Comparison of ENCODE assay signal across 19 mouse cellular contexts in the genomic region with DNA sequence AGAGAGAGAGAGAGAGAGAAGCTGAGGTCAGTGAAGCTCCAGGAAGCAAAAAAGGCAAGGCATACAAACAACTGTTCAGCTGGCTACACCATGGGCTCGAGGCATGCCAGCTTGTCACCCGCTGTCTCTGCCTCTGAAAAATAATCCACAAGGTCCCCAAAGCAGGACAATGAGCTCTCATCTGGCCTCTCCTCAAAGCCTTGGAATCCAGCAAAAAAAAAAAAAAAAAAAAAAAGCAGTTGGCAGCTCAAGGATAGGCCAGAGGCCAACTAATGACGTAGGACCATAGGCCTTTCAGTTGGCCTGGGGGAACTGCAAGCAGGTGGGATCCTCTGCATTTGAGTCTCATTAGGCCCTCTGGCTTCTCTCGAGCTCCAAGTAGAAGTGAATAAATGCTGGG. TPM values are rescaled to one million over a fixed set of nuclear protein-coding genes. Genes with fewer than 3 reads are reported as not detected.
DNase-seq lines count a peak whose midpoint lies in the region; ATAC-seq and TF ChIP-seq lines count a peak whose summit lies in the region.
"Had no signal": no experiment of that assay in that cellular context is flagged by ENCODE, and none has a peak within 500 bp of the region (broad histone marks: within the 10 kb centered on the region; RNA-seq: fewer than 3 reads in every experiment).

No protein-coding gene starts in this region.

- H3K4me3 ChIP-seq in hindbrain, embryonic 15.5 days: no peak overlapping the region
- H3K4me3 ChIP-seq in hindbrain, embryonic 10.5 days: no peak overlapping the region
- no peak overlapping the region for H3K4me3 ChIP-seq in lung, adult 2 months (replicated peaks; ENCODE audit: extremely low read depth, low read depth, low read length)
- H3K4me3 ChIP-seq: heart, embryonic 15.5 days; kidney, embryonic 15.5 days; liver, embryonic 13.5 days; stomach, embryonic 15.5 days had no signal

- H3K9ac ChIP-seq in hindbrain, embryonic 15.5 days: no peak overlapping the region
- H3K9ac ChIP-seq: heart, embryonic 15.5 days; kidney, embryonic 15.5 days; liver, embryonic 13.5 days; stomach, embryonic 15.5 days had no signal

- peak; percentile 29 to 53 for DNase-seq in cerebellum, postnatal 14 days
- no peak for DNase-seq in cerebellum, adult 11 months
- no peak for DNase-seq in hindbrain, embryonic 10.5 days (ENCODE audit: low spot score)
- peak; percentile 34 for DNase-seq in lung, postnatal 10 days
- no peak for DNase-seq in lung, adult 2 months
- no peak for DNase-seq in layer of hippocampus, postnatal 36 days
- DNase-seq: cerebellum, adult 9-10 months; liver, embryonic 13.5 days; right cerebral cortex, postnatal 14 days; thymus, adult 2 months had no signal

- no peak for TF ChIP-seq CTCF in lung, adult 2 months (IDR thresholded peaks at IDR 0.05; ENCODE audit: insufficient read depth, low read length)

- no peaks in the 10 kb centered on the region for H3K36me3 ChIP-seq in hindbrain, embryonic 15.5 days
- no peaks in the 10 kb centered on the region for H3K36me3 ChIP-seq in hindbrain, embryonic 10.5 days
- H3K36me3 ChIP-seq: heart, embryonic 15.5 days; kidney, embryonic 15.5 days; liver, embryonic 13.5 days; stomach, embryonic 15.5 days had no signal

- no peaks in the 10 kb centered on the region for H3K9me3 ChIP-seq in hindbrain, embryonic 15.5 days
- H3K9me3 ChIP-seq in hindbrain, embryonic 10.5 days: no peaks in the 10 kb centered on the region
- H3K9me3 ChIP-seq: heart, embryonic 15.5 days; kidney, embryonic 15.5 days; liver, embryonic 13.5 days; stomach, embryonic 15.5 days had no signal

- peak; percentile 54 for ATAC-seq in hindbrain, embryonic 15.5 days (ENCODE audit: low FRiP score, low read depth)
- ATAC-seq: activated CD4-positive, CD25-positive, alpha-beta regulatory T cell, adult 4 months had no signal

- H3K4me1 ChIP-seq in hindbrain, embryonic 15.5 days (replicated peaks): peaks cover 5% of the 10 kb centered on the region; the same call in 1 of the 2 replicates
- H3K4me1 ChIP-seq in hindbrain, embryonic 10.5 days (replicated peaks): no peaks in the 10 kb centered on the region
- peaks cover 3% of the 10 kb centered on the region; the same call in 1 of the 2 replicates for H3K4me1 ChIP-seq in lung, adult 2 months (ENCODE audit: control insufficient read depth, insufficient read depth, low read length)
- H3K4me1 ChIP-seq: kidney, embryonic 15.5 days; liver, embryonic 13.5 days had no signal

- no peak overlapping the region for H3K27ac ChIP-seq in hindbrain, embryonic 15.5 days (replicated peaks)
- H3K27ac ChIP-seq in hindbrain, embryonic 10.5 days: no peak overlapping the region
- H3K27ac ChIP-seq: heart, embryonic 15.5 days; kidney, embryonic 15.5 days; liver, embryonic 13.5 days; macrophage; stomach, embryonic 15.5 days had no signal

- H3K4me2 ChIP-seq in hindbrain, embryonic 15.5 days: no peak overlapping the region
- H3K4me2 ChIP-seq: heart, embryonic 15.5 days; kidney, embryonic 15.5 days; liver, embryonic 13.5 days; midbrain, embryonic 11.5 days; stomach, embryonic 15.5 days had no signal

- TF ChIP-seq POLR2A in lung, adult 2 months (IDR thresholded peaks at IDR 0.05; ENCODE audit: borderline replicate concordance, extremely low read depth, low read depth, low read length): no peak

- WGBS in hindbrain, embryonic 15.5 days: 59% methylated on average over 4 of the region's 4 CpGs
- 84% methylated on average over 4 of the region's 4 CpGs for WGBS in hindbrain, embryonic 10.5 days
- whole genome bisulfite sequencing in lung, adult 2 months: 52% methylated on average over 4 of the region's 4 CpGs

- peaks cover 6% of the 10 kb centered on the region; the same call in 1 of the 2 replicates for H3K27me3 ChIP-seq in hindbrain, embryonic 15.5 days
- H3K27me3 ChIP-seq in hindbrain, embryonic 10.5 days (ENCODE audit: insufficient read depth, poor library complexity, severe bottlenecking): peaks cover 23% of the 10 kb centered on the region

RNA-seq across cellular contexts. Expression of a gene that starts 7.6 kb away (rescaled TPM):
- polyA plus RNA-seq in hindbrain, embryonic 15.5 days (2015; fragmentation: Nextera tagmentation; extraction: Ambion mirVana): 2.0 and 2.3 TPM in 2 replicates
- polyA plus RNA-seq in hindbrain, embryonic 10.5 days (2016; fragmentation: Nextera tagmentation; extraction: Ambion mirVana): 2.6 TPM in 2 replicates
- polyA plus RNA-seq in lung, adult 2 months (2012; rRNA removed): 8.6 and 11.8 TPM in 2 replicates
- 1 to 10 TPM; 2.9 to 4.0 TPM for total RNA-seq in layer of hippocampus, postnatal 36 days (2021)
- polyA plus RNA-seq: C2C12, macrophage, Patski had no signal

RNA-seq across cellular contexts. Expression of a gene that starts 27.7 kb away (rescaled TPM):
- 5.6 and 6.8 TPM in 2 replicates for polyA plus RNA-seq in hindbrain, embryonic 15.5 days (2015; fragmentation: Nextera tagmentation; extraction: Ambion mirVana)
- polyA plus RNA-seq in hindbrain, embryonic 10.5 days (2016; fragmentation: Nextera tagmentation; extraction: Ambion mirVana): 5.4 and 6.6 TPM in 2 replicates
- 26.6 and 29.6 TPM in 2 replicates for polyA plus RNA-seq in lung, adult 2 months (2012; rRNA removed)
- 1 to 10 TPM; 4.1 to 4.5 TPM for total RNA-seq in layer of hippocampus, postnatal 36 days (2021)
- polyA plus RNA-seq: C2C12 had no signal

Comparison
In these comparisons a context has a peak if more than half of its experiments do, and no peak if none do; other contexts are left out.
1. DNase-seq: peak in cerebellum, postnatal 14 days (2 of 2) and lung, postnatal 10 days (single experiment); none in cerebellum, adult 11 months (single experiment), hindbrain, embryonic 10.5 days (single experiment), lung, adult 2 months (single experiment) and layer of hippocampus, postnatal 36 days (0 of 2).